Mouse (Mus musculus) brain, embryonic 14.5 days (tissue): ENCODE results near the gene Mob1a.

Experiments
- CTCF ChIP-seq: fragments of 200-500 bp; IDR thresholded peaks from 2 replicates; pipeline ENCODE4 v1.5.1; 2012; ENCODE audit warnings: inconsistent platforms, mild to moderate bottlenecking, moderate library complexity, borderline replicate concordance; ENCODE audit not compliant: insufficient read depth, insufficient read length; ENCODE audit errors: extremely low read depth
- POLR2A ChIP-seq: fragments of 200-500 bp; IDR thresholded peaks from 2 replicates; pipeline ENCODE4 v1.6.1; 2012; ENCODE audit warnings: mild to moderate bottlenecking, inconsistent platforms, borderline replicate concordance; ENCODE audit not compliant: poor library complexity, insufficient read depth, insufficient read length, severe bottlenecking; ENCODE audit errors: extremely low read depth

DNA sequence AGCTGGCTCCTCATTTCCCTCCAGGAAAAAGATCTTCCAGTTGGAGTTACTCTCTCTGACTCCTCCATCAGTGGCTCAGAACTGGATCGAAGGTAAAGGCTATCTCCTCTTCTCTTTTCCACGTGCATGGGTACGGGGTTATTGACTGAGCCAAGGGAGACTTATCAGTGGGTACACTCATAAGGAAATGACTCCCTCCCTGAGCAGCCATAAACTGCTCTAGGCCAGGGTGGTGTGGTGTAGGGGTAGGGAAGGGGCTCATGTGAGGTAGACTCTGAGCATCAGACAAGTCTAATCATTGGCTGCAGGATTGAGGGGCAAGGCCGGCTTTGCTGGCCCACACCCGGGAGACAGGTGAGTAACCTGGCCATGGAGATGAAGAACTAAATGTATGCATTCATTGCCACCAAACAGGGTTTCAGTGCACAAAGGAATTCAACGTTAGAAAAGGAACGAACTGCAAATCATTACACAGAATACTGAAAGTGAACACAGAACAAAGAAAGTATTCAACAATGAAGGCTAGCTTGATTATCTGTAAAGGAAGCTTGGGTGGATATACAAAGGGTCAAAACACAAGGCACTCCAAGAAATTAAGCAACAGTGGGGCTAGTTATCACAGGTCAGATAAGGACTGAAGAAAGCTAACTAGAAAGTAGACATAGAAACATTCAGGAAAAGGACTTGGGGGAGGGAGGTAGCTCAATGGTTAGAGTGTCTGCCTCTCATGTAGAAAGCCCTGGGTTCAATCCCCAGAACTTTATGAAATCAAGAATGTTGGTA is 25.2 kb upstream of the Mob1a start:
- TF ChIP-seq POLR2A (no peak), CTCF (no peak)
